Mouse (Mus musculus): Measurements from ENCODE around the gene Ccdc146.

The Ccdc146 gene

GRCm38 (mm10) chr5:21263202-21264055 is 161.0 kb downstream of the Ccdc146 start:
- DNase-seq: no peak

- no peak for DNase-seq
Observed at GRCm38 (mm10) chr5:21261202-21261844, 163.2 kb downstream of the Ccdc146 start.

GRCm38 (mm10) chr5:21260746-21261145 is 163.7 kb downstream of the Ccdc146 start:
- DNase-seq: no peak

- DNase-seq: no peak
Observed at GRCm38 (mm10) chr5:21257806-21258205, 166.7 kb downstream of the Ccdc146 start.

- DNase-seq: no peak
Observed at GRCm38 (mm10) chr5:21257126-21257525, 167.4 kb downstream of the Ccdc146 start.

- no peak for DNase-seq
Observed at GRCm38 (mm10) chr5:21255551-21256132, 168.8 kb downstream of the Ccdc146 start.

GRCm38 (mm10) chr5:21254731-21255525 is 169.5 kb downstream of the Ccdc146 start:
- no peak for DNase-seq

GRCm38 (mm10) chr5:21248834-21249233 is 175.6 kb downstream of the Ccdc146 start:
- DNase-seq: no peak

GRCm38 (mm10) chr5:21247916-21248315 is 176.6 kb downstream of the Ccdc146 start:
- no peak for DNase-seq

GRCm38 (mm10) chr5:21246794-21247193 is 177.7 kb downstream of the Ccdc146 start:
- DNase-seq: no peak

- no peak for DNase-seq
Observed at GRCm38 (mm10) chr5:21245241-21245640, 179.2 kb downstream of the Ccdc146 start.

- DNase-seq: no peak
Observed at GRCm38 (mm10) chr5:21244575-21244974, 179.9 kb downstream of the Ccdc146 start.
